Mouse (Mus musculus) c-Kit-negative CD71-positive TER-119-positive erythroid progenitor cells, embryonic 14.5 days (primary cell): ENCODE results near the gene Tspan9.

Experiments
- DNase-seq: peaks from one replicate; pipeline ENCODE4 v3.0.0-alpha.2; 2013; ENCODE audit warnings: low read depth, low spot score

Tspan9 gene

DNA sequence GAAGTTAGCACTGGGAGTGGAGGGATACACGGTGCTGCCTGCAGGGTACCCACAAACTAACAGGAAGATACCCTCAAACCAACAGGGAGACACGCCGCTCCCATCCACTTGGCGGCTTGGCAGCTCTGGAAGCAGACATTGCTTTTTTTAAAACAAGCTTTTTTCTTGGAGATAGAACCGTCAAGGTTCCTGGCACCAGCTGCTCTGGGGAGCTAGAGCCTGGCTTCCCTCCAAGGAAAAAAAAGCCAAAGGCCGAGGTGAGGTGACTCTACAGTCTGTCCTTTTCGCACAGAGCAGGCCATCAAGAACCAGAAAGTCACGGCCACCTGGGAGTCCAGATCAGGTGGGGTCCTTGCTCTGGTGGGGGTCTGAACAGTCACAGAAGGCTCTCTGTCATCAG is 162.2 kb downstream of the Tspan9 start:
- DNase-seq, result no peak

DNA sequence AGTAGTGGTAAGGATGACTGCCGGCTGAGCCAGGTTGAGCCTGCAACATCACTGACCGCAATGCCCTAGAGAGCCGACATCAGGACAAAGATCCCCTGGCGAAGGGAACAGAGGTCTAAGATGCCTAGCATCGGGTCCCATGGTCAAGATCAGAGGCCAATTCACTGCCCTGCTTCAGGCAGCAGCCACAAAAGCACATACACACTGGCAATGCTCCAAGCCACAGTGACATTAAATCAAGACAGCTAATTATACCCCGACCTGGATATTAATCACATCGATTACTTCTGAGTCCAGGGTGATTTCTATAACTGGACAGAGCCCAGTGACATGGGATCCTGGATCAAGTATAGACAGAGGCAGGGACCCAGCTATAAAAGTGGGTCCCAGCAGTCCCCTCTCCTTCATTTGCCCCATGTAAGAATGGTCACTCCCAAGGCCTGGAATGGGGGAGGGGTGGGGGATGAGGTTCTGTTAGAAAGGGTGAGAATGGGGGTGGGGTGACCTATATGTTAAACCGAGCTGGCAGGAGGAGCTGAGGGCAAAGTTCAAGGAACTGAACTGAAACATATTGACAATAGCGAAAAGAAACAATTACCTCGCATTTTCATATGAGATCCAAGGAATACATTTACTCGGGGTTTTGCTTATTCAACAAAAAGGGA is 162.9 kb downstream of the Tspan9 start:
- DNase-seq, result no peak

DNA sequence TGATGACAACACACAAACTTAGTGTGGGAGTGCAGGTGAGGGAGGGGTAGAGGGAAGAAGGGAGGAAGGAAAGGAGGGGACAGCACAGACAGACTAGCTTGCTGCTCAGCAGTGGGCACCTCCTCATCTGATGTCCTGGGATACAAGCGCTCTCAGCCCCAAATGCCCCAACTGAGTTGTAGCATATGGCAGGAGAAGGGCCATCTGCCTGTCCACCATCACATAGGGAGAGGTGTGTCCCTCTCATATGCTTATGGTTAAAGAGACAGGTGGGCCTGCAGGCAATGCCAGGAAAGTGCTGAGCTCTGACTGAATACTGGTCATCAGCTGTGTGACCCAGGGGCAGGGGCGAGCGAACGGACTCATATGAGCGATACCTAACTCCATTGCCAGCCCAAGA is 163.6 kb downstream of the Tspan9 start:
- no peak for DNase-seq

DNA sequence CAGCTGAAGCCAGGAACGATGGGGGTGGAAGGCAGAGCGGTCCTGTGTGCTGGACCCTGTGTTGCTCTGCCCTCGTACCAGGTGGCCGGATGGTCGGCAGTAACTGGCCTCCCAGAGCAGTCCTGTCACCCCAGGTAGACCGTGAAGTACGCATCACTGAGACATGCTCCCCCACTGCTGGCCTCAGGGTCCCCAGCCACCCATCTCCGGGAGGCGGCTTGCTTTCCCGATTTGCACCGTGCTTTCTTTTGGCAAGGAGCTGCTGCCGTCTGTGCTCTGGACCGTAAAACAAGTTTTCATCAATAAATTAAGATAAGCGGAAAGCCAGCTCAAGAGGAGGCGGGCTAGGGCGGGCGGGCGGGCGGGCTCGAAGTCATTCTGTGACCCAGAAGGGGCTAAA is 164.5 kb downstream of the Tspan9 start:
- DNase-seq, result no peak

GRCm38 (mm10) chr6:127976695-127977094 is 166.7 kb downstream of the Tspan9 start:
- no peak for DNase-seq

DNA sequence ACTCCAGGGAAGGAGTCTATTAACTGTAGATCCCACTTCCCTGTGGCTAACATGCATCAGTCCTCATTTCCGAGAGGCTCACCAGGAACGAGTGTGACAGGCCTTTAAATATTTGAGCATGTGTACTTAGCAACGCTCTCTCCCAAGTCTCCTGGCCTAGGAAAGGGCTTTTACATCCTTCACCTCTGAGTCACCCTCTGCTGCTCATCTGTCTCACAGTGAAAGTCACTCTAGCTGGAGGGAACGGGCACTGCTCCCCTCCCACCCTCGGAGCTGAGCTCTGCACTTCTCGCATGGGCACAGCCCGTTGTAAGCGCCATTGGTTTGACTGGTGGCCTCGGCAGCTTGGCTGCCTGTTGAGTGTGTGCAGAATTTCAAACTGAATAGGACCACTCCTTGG is 169.4 kb downstream of the Tspan9 start:
- DNase-seq, result no peak

DNA sequence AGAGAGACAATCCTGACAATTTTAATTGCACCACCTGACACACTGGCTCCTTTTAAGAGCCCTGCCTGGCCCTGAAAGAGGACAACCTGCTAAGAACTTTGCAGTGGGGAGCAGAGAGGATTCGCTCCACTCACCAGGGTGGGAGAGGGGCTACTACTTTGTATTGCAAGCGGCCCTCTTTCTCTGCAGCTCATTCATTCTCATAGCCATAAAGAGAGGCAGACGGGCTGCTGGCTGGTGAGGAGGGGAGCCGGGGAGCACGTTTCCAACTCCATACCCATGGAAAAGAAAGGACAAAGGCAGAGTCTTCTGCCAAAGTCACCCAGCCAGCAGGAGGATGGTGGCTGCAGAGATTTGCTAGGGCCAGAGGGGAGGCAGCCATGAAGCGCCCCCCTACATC is 169.8 kb downstream of the Tspan9 start:
- DNase-seq, result no peak

DNA sequence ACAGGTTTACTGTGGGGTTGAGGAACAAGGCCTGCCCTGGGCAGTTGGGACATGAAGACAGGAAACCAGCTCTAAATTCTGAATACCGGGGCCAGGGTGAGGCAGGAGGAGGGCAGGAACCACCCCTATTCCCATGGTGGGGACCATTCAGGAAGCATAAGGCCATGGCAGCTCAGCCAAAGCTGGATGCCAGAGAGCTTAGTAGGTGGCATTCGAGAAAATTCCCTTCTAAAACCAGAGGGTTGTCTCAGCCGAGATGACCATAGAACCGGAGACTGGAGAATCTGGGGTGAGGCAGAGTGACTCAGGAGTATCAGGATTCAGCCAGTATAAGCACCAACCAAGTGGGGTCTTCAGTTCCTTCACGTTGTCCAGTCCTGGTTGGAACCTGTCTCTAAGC is 171.5 kb downstream of the Tspan9 start:
- DNase-seq, result no peak

- DNase-seq, result no peak
These were observed 172.5 kb downstream of the Tspan9 start for GRCm38 (mm10) chr6:127970848-127971247.

DNA sequence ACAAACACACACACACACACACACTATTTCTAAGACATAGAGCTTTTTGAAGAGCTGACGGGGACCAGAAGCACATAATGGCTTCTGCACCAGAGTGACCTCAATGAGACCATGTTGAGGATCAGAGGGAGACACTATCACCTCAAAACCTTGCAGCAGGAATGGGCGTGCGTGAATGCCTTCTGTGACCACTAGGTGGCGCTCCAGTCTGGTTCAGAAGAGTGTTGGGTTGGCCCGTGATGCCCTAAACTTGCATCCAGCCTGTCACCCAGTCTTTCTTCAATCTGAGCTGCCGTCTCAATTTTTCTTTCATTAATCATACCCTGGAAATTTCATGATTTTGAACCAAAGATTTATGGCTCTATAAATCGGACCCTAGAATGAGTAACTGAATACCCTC is 173.3 kb downstream of the Tspan9 start:
- peak; percentile 6 for DNase-seq

GRCm38 (mm10) chr6:127969709-127970108 is 173.7 kb downstream of the Tspan9 start:
- DNase-seq, result no peak

DNA sequence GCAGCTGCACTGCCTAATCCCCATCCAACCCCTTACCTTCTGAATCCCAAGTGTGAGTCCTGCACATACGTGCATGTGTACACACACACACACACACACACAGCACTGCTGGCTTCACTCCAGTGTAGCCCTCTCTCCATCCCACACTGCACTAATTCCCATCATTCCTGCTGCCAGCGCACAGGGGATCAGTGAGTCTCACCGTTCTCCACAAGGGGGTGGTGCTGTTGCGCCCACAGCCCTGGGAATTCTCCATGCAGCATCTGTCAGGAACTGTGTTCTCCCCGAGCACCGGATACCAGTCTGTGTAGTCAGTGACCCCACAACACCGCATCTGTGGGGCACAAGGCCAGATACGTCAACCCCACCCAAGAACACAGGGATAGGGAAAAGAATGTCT is 177.9 kb downstream of the Tspan9 start:
- DNase-seq, result no peak

GRCm38 (mm10) chr6:127960203-127960602 is 183.2 kb downstream of the Tspan9 start:
- DNase-seq, result no peak

- no peak for DNase-seq
These were observed 187.2 kb downstream of the Tspan9 start for GRCm38 (mm10) chr6:127956172-127956571.

DNA sequence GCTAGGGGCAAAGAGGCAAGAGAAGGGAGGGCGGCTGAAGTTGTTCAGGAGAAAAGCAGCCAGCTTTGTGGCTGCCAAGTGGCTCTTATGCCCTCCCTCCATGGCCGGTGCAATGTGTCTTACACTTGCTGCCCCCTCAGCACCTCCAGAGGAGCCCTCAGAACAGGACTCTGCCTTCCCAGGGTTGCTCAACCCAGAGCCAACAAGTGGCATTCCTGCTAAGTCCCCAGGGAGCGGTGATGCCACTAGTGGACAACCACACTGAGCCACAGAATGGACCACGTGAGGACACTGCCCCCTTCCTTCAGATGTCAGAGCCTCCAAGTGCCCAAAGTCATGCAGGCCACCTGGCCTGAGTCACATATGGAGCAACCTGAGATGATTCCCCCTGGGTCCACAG is 190.3 kb downstream of the Tspan9 start:
- no peak for DNase-seq

GRCm38 (mm10) chr6:127949885-127950284 is 193.5 kb downstream of the Tspan9 start:
- no peak for DNase-seq

DNA sequence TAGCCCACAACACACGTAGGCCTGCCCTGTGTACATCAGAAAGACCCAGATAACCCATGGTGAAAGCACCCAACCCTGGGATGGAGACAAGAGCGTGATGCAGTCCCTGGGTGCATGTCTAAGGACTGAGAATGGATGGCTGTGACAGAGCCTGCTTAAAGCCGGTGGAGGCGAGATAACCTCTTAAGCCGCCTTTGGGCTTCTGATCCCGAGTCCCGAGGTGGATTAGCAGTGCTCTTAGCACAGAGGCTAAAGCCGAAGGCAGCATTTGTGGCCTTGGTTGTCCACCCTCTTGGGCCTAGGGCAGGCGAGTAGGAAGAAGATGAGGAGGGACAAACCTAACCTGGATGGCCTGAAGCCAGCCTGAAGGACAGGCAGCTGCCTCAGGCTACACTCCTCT is 194.7 kb downstream of the Tspan9 start:
- no peak for DNase-seq

GRCm38 (mm10) chr6:127945725-127946124 is 197.7 kb downstream of the Tspan9 start:
- peak; percentile 21 for DNase-seq

GRCm38 (mm10) chr6:127942421-127942820 is 201.0 kb downstream of the Tspan9 start:
- no peak for DNase-seq

DNA sequence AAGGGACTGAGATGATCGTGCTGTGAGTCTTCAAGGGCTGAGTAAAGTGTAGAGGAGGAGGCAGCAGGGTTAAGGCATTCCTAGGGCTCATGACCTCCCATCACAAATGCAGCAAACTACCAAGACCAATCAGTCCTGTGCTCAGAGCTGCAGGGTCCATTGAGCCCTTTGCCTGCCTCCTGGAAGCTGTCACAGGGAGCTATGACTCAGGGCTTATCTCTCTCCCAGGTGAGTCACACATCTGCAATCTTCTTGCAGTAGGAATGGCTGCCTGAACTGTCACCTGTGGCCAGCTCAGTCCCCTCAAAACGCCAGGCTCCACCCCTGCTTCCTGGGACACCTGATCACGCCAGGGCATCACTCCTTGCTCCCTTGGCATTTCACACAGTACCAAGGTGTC is 208.3 kb downstream of the Tspan9 start:
- no peak for DNase-seq

DNA sequence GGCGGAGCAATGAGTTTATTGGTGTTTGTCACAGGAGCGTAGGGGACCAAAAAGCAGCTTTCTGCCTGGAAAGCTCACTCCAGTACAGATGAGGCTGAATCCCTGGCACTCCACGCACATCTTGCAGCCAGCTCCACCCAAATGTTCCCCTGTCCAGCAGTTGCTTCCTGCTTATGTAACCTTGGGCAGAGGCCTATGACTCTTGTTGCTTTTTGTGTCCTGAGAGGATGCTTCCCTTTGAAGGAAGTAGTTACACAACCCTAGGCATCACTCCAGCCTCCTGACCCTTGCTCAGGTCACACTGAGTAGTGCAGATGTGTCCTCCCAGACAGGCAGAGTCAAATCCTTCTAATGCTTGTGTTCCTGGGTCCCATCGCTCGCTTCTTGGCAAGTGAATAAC is 209.6 kb downstream of the Tspan9 start:
- DNase-seq, result no peak

DNA sequence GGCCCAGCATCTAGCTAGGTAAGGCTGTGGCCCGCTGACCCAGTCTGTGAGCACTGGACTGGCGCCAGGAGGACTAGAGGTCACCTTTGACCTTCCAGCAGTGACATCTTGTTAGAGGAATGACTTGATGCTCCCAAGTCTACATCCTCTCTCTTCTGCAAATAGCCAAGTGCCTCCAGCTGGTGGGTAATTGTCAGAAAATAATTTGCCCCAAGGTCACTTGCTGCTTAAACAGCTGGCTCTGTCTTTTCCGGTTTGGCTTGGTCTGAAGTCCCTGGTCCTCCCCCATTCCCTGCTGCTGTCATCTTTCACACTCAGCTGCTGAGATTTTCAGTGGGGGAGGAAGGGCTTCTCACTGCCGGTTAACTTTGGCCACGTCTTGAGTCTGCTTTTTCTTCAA is 210.7 kb downstream of the Tspan9 start:
- no peak for DNase-seq

DNA sequence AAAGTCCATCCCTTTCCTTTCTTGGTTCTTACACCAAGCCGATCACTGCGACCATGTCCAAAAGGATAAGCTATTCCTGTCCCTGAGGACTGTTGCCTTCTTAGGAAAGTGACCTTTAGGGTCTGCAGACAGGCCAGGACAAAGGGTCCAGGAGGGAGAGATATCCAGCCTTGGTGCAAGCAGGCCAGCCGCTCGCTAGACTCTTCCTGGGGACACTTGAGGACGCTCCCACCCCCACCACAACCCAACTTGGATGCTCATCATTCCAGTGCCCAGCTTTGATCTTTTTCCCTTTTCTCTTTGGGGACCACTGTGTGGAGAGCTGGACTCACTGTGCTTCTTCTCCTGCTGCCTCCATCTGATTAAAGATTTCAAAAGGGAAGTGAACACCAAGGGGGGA is 214.7 kb downstream of the Tspan9 start:
- no peak for DNase-seq

DNA sequence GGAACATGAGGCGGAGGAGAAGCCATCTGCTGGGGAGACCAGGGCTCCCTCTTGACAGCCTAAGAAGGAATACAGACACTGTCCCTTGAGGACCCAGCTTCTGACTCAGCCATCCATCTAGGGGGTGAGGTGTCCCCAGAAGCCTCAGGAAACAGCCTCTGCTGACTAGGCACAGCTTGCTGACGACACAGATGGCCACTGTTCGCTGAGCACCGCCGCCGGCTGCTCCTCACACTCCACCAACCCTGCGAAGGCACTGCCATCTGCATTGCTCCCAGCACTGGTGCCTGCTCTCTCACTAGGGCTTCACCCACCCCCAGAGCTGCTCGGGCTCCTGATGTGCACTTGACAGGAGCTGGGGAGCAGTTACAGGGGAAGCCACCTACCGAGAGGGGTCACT is 217.5 kb downstream of the Tspan9 start:
- no peak for DNase-seq
